Mouse (Mus musculus): ENCODE results near the gene Rab40c. TPM values are rescaled to one million over a fixed set of nuclear protein-coding genes. Genes with fewer than 3 reads are reported as not detected.
A peak's percentile ranks its signal among the peaks of the same experiment; 100 is the strongest.
"Not testable (repeated sequence)": the region's sequence is repeated elsewhere in the genome, so short reads cannot be mapped to it uniquely, and the experiment has no call there.

Gene Rab40c
- total RNA-seq, 2 experiments from 2014 or later = 17.0 to 17.4 TPM

GRCm38 (mm10) chr17:25878611-25879180 is 40.8 kb downstream of the Rab40c start:
- intact Hi-C loops (cut with DNase I) = no loop called here
- no peak for DNase-seq (ENCODE audit: low spot score)

- DNase-seq (ENCODE audit: low spot score) = no peak
- intact Hi-C loops (cut with DNase I) = no loop called here
Measured at GRCm38 (mm10) chr17:25877741-25878610, 41.6 kb downstream of the Rab40c start.

- intact Hi-C loops (cut with DNase I) = no loop called here
Measured at GRCm38 (mm10) chr17:25877025-25877424, 42.5 kb downstream of the Rab40c start.

GRCm38 (mm10) chr17:25876347-25876915 is 43.1 kb downstream of the Rab40c start:
- intact Hi-C loops (cut with DNase I) = no loop called here
- no peak for DNase-seq (ENCODE audit: low spot score)

More at GRCm38 (mm10) chr17:25877025-25877424, 42.5 kb downstream of the Rab40c start:
- DNase-seq (ENCODE audit: low spot score) = no peak

- peak; percentile 78 for DNase-seq (ENCODE audit: low spot score)
Measured at GRCm38 (mm10) chr17:25875171-25876136, 44.1 kb downstream of the Rab40c start.

GRCm38 (mm10) chr17:25874721-25875170 is 44.8 kb downstream of the Rab40c start, which contains the start of gene Mettl26:
TSS of gene Mettl26 (plus strand) at chr17:25875074.
- peak; percentile 80 for DNase-seq (ENCODE audit: low spot score)
- intact Hi-C loops (cut with DNase I) = no loop called here

More at GRCm38 (mm10) chr17:25875171-25876136, 44.1 kb downstream of the Rab40c start:
- intact Hi-C loops (cut with DNase I) = no loop called here

GRCm38 (mm10) chr17:25874148-25874720 is 45.3 kb downstream of the Rab40c start:
- DNase-seq (ENCODE audit: low spot score) = no peak

GRCm38 (mm10) chr17:25873405-25874147 is 46.0 kb downstream of the Rab40c start:
- no peak for DNase-seq (ENCODE audit: low spot score)
- intact Hi-C loops (cut with DNase I) = no loop called here

More at GRCm38 (mm10) chr17:25874148-25874720, 45.3 kb downstream of the Rab40c start:
- intact Hi-C loops (cut with DNase I) = no loop called here

- intact Hi-C loops (cut with DNase I) = no loop called here
- no peak for DNase-seq (ENCODE audit: low spot score)
Measured at GRCm38 (mm10) chr17:25872676-25873075, 46.9 kb downstream of the Rab40c start.

GRCm38 (mm10) chr17:25871566-25871965 is 48.0 kb downstream of the Rab40c start:
- DNase-seq (ENCODE audit: low spot score); intact Hi-C loops (cut with DNase I): not testable (repeated sequence)

GRCm38 (mm10) chr17:25869954-25870353 is 49.6 kb downstream of the Rab40c start:
- DNase-seq (ENCODE audit: low spot score) = no peak
- intact Hi-C loops (cut with DNase I) = loop anchor here (5.0 kb wide), 1 partner anchor 38 kb away; the partner anchor contains the start of gene Stub1

GRCm38 (mm10) chr17:25869498-25869897 is 50.0 kb downstream of the Rab40c start:
- DNase-seq (ENCODE audit: low spot score) = no peak
- intact Hi-C loops (cut with DNase I) = loop anchor here (5.0 kb wide), 1 partner anchor 37 kb away; the partner anchor contains the start of gene Stub1

- intact Hi-C loops (cut with DNase I) = loop anchor here (5.0 kb wide), 1 partner anchor 36 kb away; the partner anchor contains the start of gene Stub1
- DNase-seq (ENCODE audit: low spot score) = peak; percentile 76
Measured at GRCm38 (mm10) chr17:25868601-25869191, 50.8 kb downstream of the Rab40c start, which contains the start of gene Mcrip2. TSS of gene Mcrip2 (minus strand) at chr17:25868764.

- no peak for DNase-seq (ENCODE audit: low spot score)
- intact Hi-C loops (cut with DNase I) = loop anchor here (5.0 kb wide), 1 partner anchor 36 kb away; the partner anchor contains the start of gene Stub1
Measured at GRCm38 (mm10) chr17:25867836-25868600, 51.5 kb downstream of the Rab40c start.

- intact Hi-C loops (cut with DNase I) = loop anchor here (5.0 kb wide), 1 partner anchor 35 kb away; the partner anchor contains the start of gene Stub1
Measured at GRCm38 (mm10) chr17:25867509-25867835, 52.1 kb downstream of the Rab40c start.

GRCm38 (mm10) chr17:25866172-25866571 is 53.4 kb downstream of the Rab40c start:
- intact Hi-C loops (cut with DNase I) = loop anchor here (5.0 kb wide), 1 partner anchor 34 kb away; the partner anchor contains the start of gene Stub1
- DNase-seq (ENCODE audit: low spot score) = no peak

More at GRCm38 (mm10) chr17:25867509-25867835, 52.1 kb downstream of the Rab40c start:
- no peak for DNase-seq (ENCODE audit: low spot score)

- no peak for DNase-seq (ENCODE audit: low spot score)
- intact Hi-C loops (cut with DNase I) = loop anchor here (5.0 kb wide), 1 partner anchor 33 kb away; the partner anchor contains the start of gene Stub1
Measured at GRCm38 (mm10) chr17:25865288-25865687, 54.2 kb downstream of the Rab40c start.
